Mouse (Mus musculus): Measurements from ENCODE around the gene Brwd1. TPM values are rescaled to one million over a fixed set of nuclear protein-coding genes. Genes with fewer than 3 reads are reported as not detected.

Gene Brwd1
- polyA plus RNA-seq (2021; fragmentation: Nextera tagmentation), result 67.6 and 72.7 TPM in 2 replicates
- long read RNA-seq, experiment 1, transcript Brwd1-203 (5 exons, 2,382 nt), result major isoform, 120 of 183 reads
- long read RNA-seq, experiment 1, partial matches to known transcripts, result 36 of 183 reads
- long read RNA-seq, experiment 1, other reads (novel, unspliced or antisense), result 25 of 183 reads
- long read RNA-seq, experiment 2, transcript Brwd1-203 (5 exons, 2,382 nt), result major isoform, 512 of 581 reads
- long read RNA-seq, experiment 2, partial matches to known transcripts, result 46 of 581 reads
- long read RNA-seq, experiment 2, other reads (novel, unspliced or antisense), result 23 of 581 reads

GRCm38 (mm10) chr16:96082301-96083178 is at the start of gene Brwd1:
Brwd1 (minus strand) TSS chr16:96082526.

GRCm38 (mm10) chr16:96127657-96128344 is 45.5 kb upstream of the Brwd1 start, which contains the start of gene Hmgn1:
Hmgn1 (minus strand) TSS chr16:96127729.

DNA sequence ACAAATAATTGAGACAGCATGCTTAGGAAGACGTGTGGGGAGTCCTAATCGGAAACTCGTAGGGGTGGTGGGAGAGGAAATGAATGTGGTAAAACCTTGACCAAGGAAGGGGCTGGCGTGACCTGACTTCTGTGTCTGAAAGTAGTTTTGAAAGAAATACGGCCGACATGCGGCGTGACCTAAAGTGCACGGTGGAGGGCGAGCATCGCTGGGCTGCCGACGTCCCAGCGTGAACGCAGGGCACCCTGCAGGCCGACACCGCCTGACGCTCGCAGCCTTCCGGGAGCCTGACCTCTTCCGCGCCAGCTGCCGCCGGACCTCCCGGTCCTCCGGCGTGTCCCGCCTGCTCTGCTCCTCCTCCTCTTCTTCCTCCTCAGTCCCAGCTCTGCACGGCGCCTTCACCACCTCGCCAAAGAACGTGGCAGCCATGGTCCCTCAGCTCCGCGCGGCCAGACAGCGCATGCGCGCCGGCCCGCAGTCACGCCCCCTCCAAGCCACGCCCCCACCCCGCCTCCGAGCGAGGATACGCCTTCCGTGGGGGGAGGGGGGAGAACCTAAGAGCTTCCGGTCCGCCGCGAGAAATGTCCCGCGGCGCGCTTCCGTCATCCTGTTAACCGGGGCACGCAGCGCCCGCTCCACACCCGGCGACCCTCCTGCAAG is 91.7 kb downstream of the Brwd1 start, which contains the start of gene Psmg1:
Psmg1 (minus strand) TSS at position 499 of the 660 bp plus-strand sequence.

Small RNA genes within 50 kb of the gene (microRNA-seq; reads per million reads assigned to microRNA genes)
- not detected for gene Gm27833

Other genes starting within 250 kb of the Brwd1 start
- 40.0 and 43.2 TPM in 2 replicates for gene Psmg1, start 91.6 kb downstream of the Brwd1 start, polyA plus RNA-seq (2021; fragmentation: Nextera tagmentation)
- gene Hmgn1, start 45.2 kb upstream of the Brwd1 start, polyA plus RNA-seq (2021; fragmentation: Nextera tagmentation), result 75.6 and 80.4 TPM in 2 replicates
- gene Wrb, start 62.9 kb upstream of the Brwd1 start, polyA plus RNA-seq (2021; fragmentation: Nextera tagmentation), result 101 and 131 TPM in 2 replicates
- 0.73 and 0.80 TPM in 2 replicates for gene Lca5l, start 109.7 kb upstream of the Brwd1 start, polyA plus RNA-seq (2021; fragmentation: Nextera tagmentation)
- 1.8 and 2.1 TPM in 2 replicates for gene Sh3bgr, start 117.9 kb upstream of the Brwd1 start, polyA plus RNA-seq (2021; fragmentation: Nextera tagmentation)
- gene B3galt5, start 153.3 kb upstream of the Brwd1 start, polyA plus RNA-seq (2021; fragmentation: Nextera tagmentation), result 8.8 and 12.0 TPM in 2 replicates